Mouse (Mus musculus) ES-Bruce4 (cell line): ENCODE measurements around the gene Spast. TPM values are rescaled to one million over a fixed set of nuclear protein-coding genes. Genes with fewer than 3 reads are reported as not detected.

ENCODE experiments used
- H3K27ac ChIP-seq: 2 replicates; pipeline ENCODE4 v1.5.1; 2012; ENCODE audit warnings: low read length, inconsistent platforms; ENCODE audit not compliant: insufficient read depth
- H3K27me3 ChIP-seq: 2 replicates; pipeline ENCODE4 v1.6.1; 2012; ENCODE audit warnings: mild to moderate bottlenecking, low read length, inconsistent platforms; ENCODE audit not compliant: control insufficient read depth, poor library complexity, insufficient read depth, severe bottlenecking
- H3K36me3 ChIP-seq: 2 replicates; pipeline ENCODE4 v1.6.1; 2012; ENCODE audit warnings: inconsistent platforms, mild to moderate bottlenecking, low read length, moderate library complexity; ENCODE audit not compliant: control insufficient read depth, poor library complexity, insufficient read depth, severe bottlenecking
- H3K4me1 ChIP-seq: one replicate; pipeline ENCODE4 v1.8.1; 2011; ENCODE audit warnings: low read length; ENCODE audit not compliant: control insufficient read depth, insufficient read depth
- H3K4me3 ChIP-seq: 2 replicates; pipeline ENCODE4 v1.5.1; 2011; ENCODE audit warnings: low read depth, mild to moderate bottlenecking, low read length
- H3K9ac ChIP-seq: 2 replicates; pipeline ENCODE4 v1.6.1; 2012; ENCODE audit warnings: low read depth, mild to moderate bottlenecking, inconsistent platforms; ENCODE audit not compliant: poor library complexity, severe bottlenecking
- H3K9me3 ChIP-seq: replicated peaks from 2 replicates; pipeline ENCODE4 v1.6.1; 2012; ENCODE audit warnings: mild to moderate bottlenecking, low read length, inconsistent platforms; ENCODE audit not compliant: control insufficient read depth, poor library complexity, insufficient read depth, severe bottlenecking
- CTCF ChIP-seq: IDR thresholded peaks from one replicate; pipeline ENCODE4 v1.8.1; 2011; ENCODE audit warnings: low read depth, low read length
- EP300 ChIP-seq: IDR thresholded peaks from 2 replicates; pipeline ENCODE4 v1.6.1; 2011; ENCODE audit warnings: low read depth, low read length; ENCODE audit not compliant: insufficient read depth
- POLR2A ChIP-seq: IDR thresholded peaks from one replicate; pipeline ENCODE4 v1.8.1; 2011; ENCODE audit warnings: low read length; ENCODE audit not compliant: insufficient read depth
- polyA plus RNA-seq: library from polyadenylated mRNA; stranded (reverse); fragments of >200 nt; gene quantifications from 2 replicates; pipeline ENCODE4 v1.2.4, GENCODE M21; 2011; ENCODE audit warnings: low read depth; ENCODE audit not compliant: missing spikeins, insufficient read depth, insufficient read length

The Spast gene
- polyA plus RNA-seq, 1 experiment = 30.6 TPM

GRCm38 (mm10) chr17:74304060-74304459 lies 34.7 kb upstream of the Spast start:
- H3K27ac ChIP-seq = peak overlapping the region; percentile 61
- peaks cover 34% of the 10 kb centered on the region for H3K36me3 ChIP-seq
- H3K9me3 ChIP-seq = no peaks in the 10 kb centered on the region
- H3K27me3 ChIP-seq = no peaks in the 10 kb centered on the region
- no peaks in the 10 kb centered on the region for H3K4me1 ChIP-seq
- no peak overlapping the region; the same call in 1 of the 2 replicates for H3K9ac ChIP-seq
- no peak overlapping the region for H3K4me3 ChIP-seq
- TF ChIP-seq CTCF = no peak
- TF ChIP-seq POLR2A = no peak
- TF ChIP-seq EP300 = no peak

GRCm38 (mm10) chr17:74305616-74306015 lies 33.2 kb upstream of the Spast start:
- TF ChIP-seq EP300 (no peak), CTCF (no peak), POLR2A (no peak)
- Histone ChIP-seq H3K27me3 (no peaks in the 10 kb centered on the region), H3K27ac (no peak overlapping the region), H3K9ac (no peak overlapping the region), H3K4me3 (no peak overlapping the region), H3K9me3 (no peaks in the 10 kb centered on the region), H3K4me1 (no peaks in the 10 kb centered on the region), H3K36me3 (peaks cover 36% of the 10 kb centered on the region)

- no peak overlapping the region for H3K27ac ChIP-seq
- H3K9me3 ChIP-seq = no peaks in the 10 kb centered on the region
- H3K27me3 ChIP-seq = no peaks in the 10 kb centered on the region
- TF ChIP-seq CTCF (no peak), POLR2A (no peak), EP300 (no peak)
- H3K9ac ChIP-seq = no peak overlapping the region
- H3K4me1 ChIP-seq = no peaks in the 10 kb centered on the region
- H3K4me3 ChIP-seq = no peak overlapping the region
- peaks cover 36% of the 10 kb centered on the region for H3K36me3 ChIP-seq
Measured at GRCm38 (mm10) chr17:74306021-74306420, 32.8 kb upstream of the Spast start.

GRCm38 (mm10) chr17:74315445-74316308 lies 23.1 kb upstream of the Spast start:
- no peaks in the 10 kb centered on the region for H3K27me3 ChIP-seq
- peaks cover 2% of the 10 kb centered on the region for H3K4me1 ChIP-seq

GRCm38 (mm10) chr17:74316309-74316863 lies 22.4 kb upstream of the Spast start:
- Histone ChIP-seq H3K27me3 (no peaks in the 10 kb centered on the region), H3K9me3 (no peaks in the 10 kb centered on the region), H3K4me3 (peak overlapping the region; percentile 92), H3K27ac (peak overlapping the region; percentile 82), H3K9ac (peak overlapping the region; percentile 87), H3K4me1 (no peaks in the 10 kb centered on the region), H3K36me3 (peaks cover 17% of the 10 kb centered on the region)
- peak; percentile 67 for TF ChIP-seq POLR2A
- TF ChIP-seq CTCF = no peak
- TF ChIP-seq EP300 = 0 out of 2 replicates have a peak, but pooled peaks have one; percentile 23

More at GRCm38 (mm10) chr17:74315445-74316308, 23.1 kb upstream of the Spast start:
- Histone ChIP-seq H3K9ac (peak overlapping the region; percentile 87), H3K36me3 (peaks cover 17% of the 10 kb centered on the region), H3K9me3 (no peaks in the 10 kb centered on the region), H3K4me3 (peak overlapping the region; percentile 92), H3K27ac (peak overlapping the region; percentile 37)
- TF ChIP-seq POLR2A (no peak), EP300 (no peak), CTCF (no peak)

- Histone ChIP-seq H3K4me3 (no peak overlapping the region), H3K9ac (no peak overlapping the region), H3K27me3 (no peaks in the 10 kb centered on the region), H3K36me3 (peaks cover 5% of the 10 kb centered on the region), H3K27ac (no peak overlapping the region), H3K4me1 (no peaks in the 10 kb centered on the region), H3K9me3 (no peaks in the 10 kb centered on the region)
- TF ChIP-seq CTCF (peak; percentile 21), POLR2A (no peak)
Measured at GRCm38 (mm10) chr17:74318721-74319120, 20.1 kb upstream of the Spast start.
